Mouse (Mus musculus) erythroblast, embryonic 14.5 days (primary cell): ENCODE results near the gene Pcp4l1.

Source experiments
- GATA1 ChIP-seq: IDR thresholded peaks from 2 replicates; pipeline ENCODE4 v1.6.1; 2012; ENCODE audit warnings: low read length, inconsistent platforms, mixed read lengths
- TAL1 ChIP-seq: IDR thresholded peaks from 3 replicates; pipeline ENCODE4 v1.6.1; 2012; ENCODE audit warnings: low read length, inconsistent platforms, mixed read lengths

DNA sequence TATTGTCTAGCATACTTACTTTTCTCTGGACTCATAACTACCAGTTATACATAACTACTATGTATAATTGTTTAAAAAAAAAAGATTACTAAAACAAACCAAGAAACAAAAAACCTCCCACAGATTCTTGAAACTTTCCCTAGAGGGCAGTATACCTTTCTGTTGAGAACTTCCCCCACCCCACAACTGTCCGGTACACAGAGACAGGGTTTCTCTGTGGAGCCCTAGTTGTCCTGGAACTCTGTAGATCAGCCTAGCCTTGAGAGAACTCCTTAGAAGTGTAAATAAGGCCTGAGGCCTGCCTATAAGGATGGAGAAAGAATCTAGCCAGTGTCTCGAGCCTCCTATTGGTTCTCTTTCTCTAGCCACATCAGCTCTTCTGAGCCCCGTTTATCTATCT, 31.8 kb downstream of the Pcp4l1 start:
- TF ChIP-seq GATA1 (no peak), TAL1 (no peak)
